Mouse (Mus musculus) lung, postnatal 0 days (tissue): ENCODE results near the gene Tas2r129.
"Not testable (repeated sequence)": the region's sequence is repeated elsewhere in the genome, so short reads cannot be mapped to it uniquely, and the experiment has no call there.

Experiments
- CTCF ChIP-seq: IDR thresholded peaks from 2 replicates; pipeline ENCODE4 v1.5.1; 2016; ENCODE audit warnings: antibody characterized with exemption, mild to moderate bottlenecking
- EP300 ChIP-seq: IDR thresholded peaks from 2 replicates; pipeline ENCODE4 v1.6.1; 2016; ENCODE audit warnings: antibody characterized with exemption, mild to moderate bottlenecking, control low read depth

GRCm38 (mm10) chr6:132941376-132941775, 9.5 kb upstream of the Tas2r129 start:
- TF ChIP-seq CTCF, EP300: not testable (repeated sequence)
